Mouse (Mus musculus) liver, embryonic 14.5 days (tissue): ENCODE measurements around the gene Arid3a.

ENCODE experiments used
- CTCF ChIP-seq: IDR thresholded peaks from 2 replicates; pipeline ENCODE4 v1.5.1; 2016; ENCODE audit warnings: antibody characterized with exemption, low read depth, control low read depth
- EP300 ChIP-seq: IDR thresholded peaks from 2 replicates; pipeline ENCODE4 v1.6.1; 2016; ENCODE audit warnings: antibody characterized with exemption, low read depth

- TF ChIP-seq EP300, result no peak
- TF ChIP-seq CTCF, result no peak
Measured at GRCm38 (mm10) chr10:79934794-79935569, 8.1 kb downstream of the Arid3a start.
